Mouse (Mus musculus): ENCODE measurements at regions not wholly inside any gene's neighbourhood (a gene's known extent, or its start where the extent isn't known, plus 50 kb on each side); places are given as distances from the start of the nearest gene placed in this dataset.
"Not testable (repeated sequence)": the region's sequence is repeated elsewhere in the genome, so short reads cannot be mapped to it uniquely, and the experiment has no call there.

GRCm38 (mm10) chr1:8097046-8097445, 3289.4 kb downstream of the Gm37988 start:
- no peak for DNase-seq (ENCODE audit: low read depth)

GRCm38 (mm10) chr1:8123021-8123420, 3290.9 kb upstream of the A830018L16Rik start:
- peak; percentile 2 for DNase-seq (ENCODE audit: low read depth)

GRCm38 (mm10) chr1:8134434-8135433, 3279.2 kb upstream of the A830018L16Rik start:
- not testable (repeated sequence) for DNase-seq (ENCODE audit: low read depth)

GRCm38 (mm10) chr1:8142583-8142982, 3271.3 kb upstream of the A830018L16Rik start:
- DNase-seq (ENCODE audit: low read depth) = no peak

GRCm38 (mm10) chr1:8173196-8173595, 3240.7 kb upstream of the A830018L16Rik start:
- no peak for DNase-seq (ENCODE audit: low read depth)
